Mouse (Mus musculus): ENCODE measurements around the gene Glipr1. TPM values are rescaled to one million over a fixed set of nuclear protein-coding genes. Genes with fewer than 3 reads are reported as not detected.

Gene Glipr1
- total and polyA plus RNA-seq, 3 experiments, result 0.94 to 2.1 (median 1.2) TPM

GRCm38 (mm10) chr10:111937146-111937534 is 65.3 kb downstream of the Glipr1 start:
- no peak for DNase-seq
- 16% methylated on average over 5 of the region's 5 CpGs for WGBS
- no peak overlapping the region for H3K4me3 ChIP-seq
- peaks cover 2% of the 10 kb centered on the region for H3K36me3 ChIP-seq (ENCODE audit: control insufficient read depth, insufficient read depth, low read length)
- no peaks in the 10 kb centered on the region for H3K79me2 ChIP-seq (replicated peaks; ENCODE audit: control insufficient read depth, insufficient read depth, low read length)
- peak overlapping the region; percentile 39; the same call in 1 of the 2 replicates for H3K9ac ChIP-seq (ENCODE audit: low read depth, low read length)
- intact Hi-C loops (cut with DNase I), result no loop called here
- peaks cover 11% of the 10 kb centered on the region for H3K4me1 ChIP-seq (ENCODE audit: control insufficient read depth, insufficient read depth, low read length)
- no peak for TF ChIP-seq POLR2A (IDR thresholded peaks at IDR 0.05; ENCODE audit: insufficient read depth, low read depth, low read length)
- H3K27me3 ChIP-seq (ENCODE audit: control insufficient read depth, insufficient read depth, low read length), result no peaks in the 10 kb centered on the region
- H3K27ac ChIP-seq, result peak overlapping the region; percentile 75

- 8% methylated on average over 13 of the region's 13 CpGs for WGBS
- DNase-seq, result peak; percentile 73 to 86
- no peaks in the 10 kb centered on the region for H3K79me2 ChIP-seq (replicated peaks; ENCODE audit: control insufficient read depth, insufficient read depth, low read length)
- H3K27me3 ChIP-seq (ENCODE audit: control insufficient read depth, insufficient read depth, low read length), result no peaks in the 10 kb centered on the region
- peak overlapping the region; percentile 75 for H3K27ac ChIP-seq
- peaks cover 11% of the 10 kb centered on the region for H3K4me1 ChIP-seq (ENCODE audit: control insufficient read depth, insufficient read depth, low read length)
- H3K4me3 ChIP-seq, result no peak overlapping the region
- intact Hi-C loops (cut with DNase I), result no loop called here
- H3K9ac ChIP-seq (ENCODE audit: low read depth, low read length), result peak overlapping the region; percentile 39; the same call in 1 of the 2 replicates
- H3K36me3 ChIP-seq (ENCODE audit: control insufficient read depth, insufficient read depth, low read length), result peaks cover 2% of the 10 kb centered on the region
- TF ChIP-seq POLR2A (IDR thresholded peaks at IDR 0.05; ENCODE audit: insufficient read depth, low read depth, low read length) (no peak), EP300 (IDR thresholded peaks at IDR 0.05; ENCODE audit: insufficient read depth, low read depth, low read length) (no peak), CTCF (IDR thresholded peaks at IDR 0.05) (no peak)
These were observed 65.8 kb downstream of the Glipr1 start for GRCm38 (mm10) chr10:111936491-111937145.

- H3K9ac ChIP-seq (ENCODE audit: low read depth, low read length), result no peak overlapping the region
- H3K27ac ChIP-seq, result peak overlapping the region; percentile 75
- H3K79me2 ChIP-seq (replicated peaks; ENCODE audit: control insufficient read depth, insufficient read depth, low read length), result no peaks in the 10 kb centered on the region
- peaks cover 11% of the 10 kb centered on the region for H3K4me1 ChIP-seq (ENCODE audit: control insufficient read depth, insufficient read depth, low read length)
- 51% methylated on average over 4 of the region's 4 CpGs for WGBS
- intact Hi-C loops (cut with DNase I), result no loop called here
- peaks cover 2% of the 10 kb centered on the region for H3K36me3 ChIP-seq (ENCODE audit: control insufficient read depth, insufficient read depth, low read length)
- no peaks in the 10 kb centered on the region for H3K27me3 ChIP-seq (ENCODE audit: control insufficient read depth, insufficient read depth, low read length)
- TF ChIP-seq POLR2A (IDR thresholded peaks at IDR 0.05; ENCODE audit: insufficient read depth, low read depth, low read length) (no peak), CTCF (IDR thresholded peaks at IDR 0.05) (no peak), EP300 (IDR thresholded peaks at IDR 0.05; ENCODE audit: insufficient read depth, low read depth, low read length) (no peak)
- no peak overlapping the region for H3K4me3 ChIP-seq
- peak; percentile 24 to 35 for DNase-seq
These were observed 66.4 kb downstream of the Glipr1 start for GRCm38 (mm10) chr10:111936021-111936420.

Other genes starting within 250 kb of the Glipr1 start
- 10 to 100 TPM; 24.2 to 27.0 TPM for gene Krr1, start 30.0 kb downstream of the Glipr1 start, total RNA-seq (2021)
- 7.0 and 10.1 TPM in 2 replicates for gene Krr1, start 30.0 kb downstream of the Glipr1 start, polyA plus RNA-seq (2012; rRNA removed)
- gene Glipr1l1, start 57.6 kb upstream of the Glipr1 start, total RNA-seq (2021), result not detected
- gene Glipr1l1, start 57.6 kb upstream of the Glipr1 start, polyA plus RNA-seq (2012; rRNA removed), result not detected in 2 replicates
- gene Glipr1l2, start 80.7 kb upstream of the Glipr1 start, total RNA-seq (2021), result not detected
- gene Glipr1l2, start 80.7 kb upstream of the Glipr1 start, polyA plus RNA-seq (2012; rRNA removed), result not detected in 2 replicates
- gene Glipr1l3, start 157.7 kb upstream of the Glipr1 start, total RNA-seq (2021), result not detected
- not detected in 2 replicates for gene Glipr1l3, start 157.7 kb upstream of the Glipr1 start, polyA plus RNA-seq (2012; rRNA removed)
- not detected for gene Caps2, start 161.0 kb upstream of the Glipr1 start, total RNA-seq (2021)
- gene Caps2, start 161.0 kb upstream of the Glipr1 start, polyA plus RNA-seq (2012; rRNA removed), result not detected in 2 replicates

Data from heart, adult 2 months (tissue).